Mouse (Mus musculus) MEL (cell line): ENCODE measurements around the gene Zcchc24. TPM values are rescaled to one million over a fixed set of nuclear protein-coding genes. Genes with fewer than 3 reads are reported as not detected.
A peak's percentile ranks its signal among the peaks of the same experiment; 100 is the strongest.

Experiments
- DNase-seq: peaks from one replicate; pipeline ENCODE4 v3.0.0; 2011; ENCODE audit warnings: low read depth, low spot score
- H3K27ac ChIP-seq: 2 replicates; pipeline ENCODE4 v1.5.1; 2012; ENCODE audit warnings: low read depth, mild to moderate bottlenecking, control low read depth, low read length, moderate library complexity; ENCODE audit not compliant: control insufficient read depth
- H3K27me3 ChIP-seq, 2 experiments: fragments of 150-350 bp in 1 of 2; sonication (generic) in 1 of 2; 2 replicates each; pipeline ENCODE4 v1.6.1; 2012; ENCODE audit warnings: low read length in 2 of 2, mild to moderate bottlenecking in 2 of 2, improper control_type of control experiment in 1 of 2, moderate library complexity in 1 of 2; ENCODE audit not compliant: insufficient read depth in 2 of 2, control insufficient read depth in 1 of 2
- H3K36me3 ChIP-seq, 2 experiments: 2 replicates each; pipeline ENCODE4 v1.6.1; 2012 to 2014; ENCODE audit warnings: low read length in 2 of 2, improper control_type of control experiment in 1 of 2, inconsistent platforms in 1 of 2, mild to moderate bottlenecking in 1 of 2; ENCODE audit not compliant: insufficient read depth in 2 of 2, control insufficient read depth in 1 of 2
- H3K4me1 ChIP-seq, 2 experiments: fragments of 150-350 bp in 1 of 2; sonication (generic) in 1 of 2; 2 replicates each; pipeline ENCODE4 v1.6.1; 2012; ENCODE audit warnings: low read length in 2 of 2, improper control_type of control experiment in 1 of 2, mild to moderate bottlenecking in 1 of 2; ENCODE audit not compliant: insufficient read depth in 2 of 2, control insufficient read depth in 1 of 2
- H3K4me3 ChIP-seq, 2 experiments: fragments of 150-350 bp in 1 of 2; sonication (generic) in 1 of 2; 2 replicates each; pipeline ENCODE4 v1.5.1; 2012; ENCODE audit warnings: low read depth in 2 of 2, low read length in 2 of 2, mild to moderate bottlenecking in 2 of 2, moderate library complexity in 2 of 2, control low read depth in 1 of 2, improper control_type of control experiment in 1 of 2; ENCODE audit not compliant: control insufficient read depth in 1 of 2, insufficient read depth in 1 of 2
- H3K79me2 ChIP-seq: 2 replicates; pipeline ENCODE4 v1.6.1; 2012; ENCODE audit warnings: mild to moderate bottlenecking, low read length, moderate library complexity; ENCODE audit not compliant: control insufficient read depth, poor library complexity, insufficient read depth
- H3K9ac ChIP-seq: 2 replicates; pipeline ENCODE4 v1.6.1; 2012; ENCODE audit warnings: low read depth, mild to moderate bottlenecking, control low read depth, low read length, moderate library complexity; ENCODE audit not compliant: control insufficient read depth, poor library complexity, severe bottlenecking
- H3K9me3 ChIP-seq: fragments of 150-350 bp; sonication (generic); replicated peaks from 2 replicates; pipeline ENCODE4 v1.6.1; 2012; ENCODE audit warnings: mild to moderate bottlenecking, low read length, improper control_type of control experiment, moderate library complexity; ENCODE audit not compliant: insufficient read depth
- BHLHE40 ChIP-seq: IDR thresholded peaks from 2 replicates; pipeline ENCODE4 v1.6.1; 2012; ENCODE audit warnings: low read depth, mild to moderate bottlenecking, inconsistent platforms, low read length, improper control_type of control experiment, borderline replicate concordance
- E2F4 ChIP-seq: IDR thresholded peaks from 2 replicates; pipeline ENCODE4 v1.6.1; 2011; ENCODE audit warnings: low read depth, low read length, improper control_type of control experiment, borderline replicate concordance
- ELF1 ChIP-seq: IDR thresholded peaks from 2 replicates; pipeline ENCODE4 v1.6.1; 2014; ENCODE audit warnings: low read depth, mild to moderate bottlenecking, inconsistent platforms, low read length, improper control_type of control experiment, moderate library complexity
- EP300 ChIP-seq, 2 experiments: IDR thresholded peaks; 2 replicates each; pipeline ENCODE4 v1.6.1; 2011; ENCODE audit warnings: improper control_type of control experiment in 2 of 2, low read length in 2 of 2, low read depth in 1 of 2, mild to moderate bottlenecking in 1 of 2
- ETS1 ChIP-seq: IDR thresholded peaks from 2 replicates; pipeline ENCODE4 v1.6.1; 2012; ENCODE audit warnings: low read depth, mild to moderate bottlenecking, inconsistent platforms, low read length, improper control_type of control experiment, moderate library complexity
- HCFC1 ChIP-seq: IDR thresholded peaks from 2 replicates; pipeline ENCODE4 v1.6.1; 2012; ENCODE audit warnings: low read depth, mild to moderate bottlenecking, inconsistent platforms, low read length, improper control_type of control experiment, moderate library complexity
- JUND ChIP-seq: IDR thresholded peaks from 2 replicates; pipeline ENCODE4 v1.6.1; 2011; ENCODE audit warnings: low read depth, mild to moderate bottlenecking, improper control_type of control experiment, low read length
- MAFK ChIP-seq: IDR thresholded peaks from 2 replicates; pipeline ENCODE4 v1.6.1; 2011; ENCODE audit warnings: low read depth, mild to moderate bottlenecking, low read length, improper control_type of control experiment, borderline replicate concordance
- MAX ChIP-seq: IDR thresholded peaks from 2 replicates; pipeline ENCODE4 v1.6.1; 2011; ENCODE audit warnings: low read length, improper control_type of control experiment
- MAZ ChIP-seq: IDR thresholded peaks from 2 replicates; pipeline ENCODE4 v1.6.1; 2012; ENCODE audit warnings: low read depth, mild to moderate bottlenecking, inconsistent platforms, low read length, improper control_type of control experiment
- MEF2A ChIP-seq: IDR thresholded peaks from 2 replicates; pipeline ENCODE4 v1.6.1; 2014; ENCODE audit warnings: low read depth, mild to moderate bottlenecking, inconsistent platforms, low read length, improper control_type of control experiment; ENCODE audit not compliant: poor library complexity, insufficient replicate concordance, severe bottlenecking; ENCODE audit errors: extremely low read depth
- MXI1 ChIP-seq: IDR thresholded peaks from 2 replicates; pipeline ENCODE4 v1.6.1; 2011; ENCODE audit warnings: mild to moderate bottlenecking, low read depth, low read length, improper control_type of control experiment
- MYB ChIP-seq: IDR thresholded peaks from 2 replicates; pipeline ENCODE4 v1.6.1; 2011; ENCODE audit warnings: mild to moderate bottlenecking, low read depth, low read length, improper control_type of control experiment
- NELFE ChIP-seq: IDR thresholded peaks from 2 replicates; pipeline ENCODE4 v1.6.1; 2011; ENCODE audit warnings: low read depth, low read length, improper control_type of control experiment
- NRF1 ChIP-seq: IDR thresholded peaks from 2 replicates; pipeline ENCODE4 v1.6.1; 2014; ENCODE audit warnings: low read depth, mild to moderate bottlenecking, inconsistent platforms, low read length, improper control_type of control experiment, moderate library complexity; ENCODE audit not compliant: poor library complexity, insufficient read depth, severe bottlenecking
- POLR2A ChIP-seq, 2 experiments: IDR thresholded peaks; 2 replicates each; pipeline ENCODE4 v1.6.1; 2011 to 2012; ENCODE audit warnings: low read length in 2 of 2, mild to moderate bottlenecking in 2 of 2, control low read depth in 1 of 2, improper control_type of control experiment in 1 of 2, low read depth in 1 of 2, moderate library complexity in 1 of 2; ENCODE audit not compliant: control insufficient read depth in 1 of 2, insufficient read depth in 1 of 2, poor library complexity in 1 of 2
- POLR2AphosphoS2 ChIP-seq: IDR thresholded peaks from 2 replicates; pipeline ENCODE4 v1.6.1; 2011; ENCODE audit warnings: low read length, improper control_type of control experiment
- POLR2AphosphoS5 ChIP-seq: IDR thresholded peaks from 2 replicates; pipeline ENCODE4 v1.6.1; 2012; ENCODE audit warnings: low read depth, borderline replicate concordance, mild to moderate bottlenecking, inconsistent platforms, low read length, moderate library complexity, mixed read lengths
- RCOR1 ChIP-seq: IDR thresholded peaks from 2 replicates; pipeline ENCODE4 v1.6.1; 2012; ENCODE audit warnings: low read depth, mild to moderate bottlenecking, inconsistent platforms, low read length, improper control_type of control experiment
- SIN3A ChIP-seq: IDR thresholded peaks from 2 replicates; pipeline ENCODE4 v1.6.1; 2012; ENCODE audit warnings: low read length, improper control_type of control experiment, inconsistent platforms
- SMC3 ChIP-seq: IDR thresholded peaks from 2 replicates; pipeline ENCODE4 v1.6.1; 2011; ENCODE audit warnings: low read depth, low read length, improper control_type of control experiment
- TAL1 ChIP-seq: IDR thresholded peaks from 2 replicates; pipeline ENCODE4 v1.6.1; 2012; ENCODE audit warnings: mild to moderate bottlenecking, inconsistent platforms, low read length, moderate library complexity, mixed read lengths
- TBP ChIP-seq: IDR thresholded peaks from 2 replicates; pipeline ENCODE4 v1.8.0; 2011; ENCODE audit warnings: low read depth, low read length, improper control_type of control experiment
- TCF12 ChIP-seq: IDR thresholded peaks from 2 replicates; pipeline ENCODE4 v1.6.1; 2014; ENCODE audit warnings: low read depth, mild to moderate bottlenecking, inconsistent platforms, low read length, improper control_type of control experiment, moderate library complexity
- USF1 ChIP-seq: IDR thresholded peaks from 2 replicates; pipeline ENCODE4 v1.6.1; 2014; ENCODE audit warnings: low read depth, mild to moderate bottlenecking, inconsistent platforms, low read length, improper control_type of control experiment, moderate library complexity
- USF2 ChIP-seq, 2 experiments: IDR thresholded peaks; 2 replicates each; pipeline ENCODE4 v1.6.1; 2011 to 2012; ENCODE audit warnings: improper control_type of control experiment in 2 of 2, low read length in 2 of 2, borderline replicate concordance in 1 of 2, inconsistent platforms in 1 of 2, low read depth in 1 of 2, mild to moderate bottlenecking in 1 of 2; ENCODE audit not compliant: insufficient read depth in 1 of 2
- ZKSCAN1 ChIP-seq: IDR thresholded peaks from 2 replicates; pipeline ENCODE4 v1.6.1; 2012; ENCODE audit warnings: low read depth, mild to moderate bottlenecking, inconsistent platforms, low read length, improper control_type of control experiment, moderate library complexity
- ZMIZ1 ChIP-seq: IDR thresholded peaks from 2 replicates; pipeline ENCODE4 v1.6.1; 2012; ENCODE audit warnings: low read depth, mild to moderate bottlenecking, inconsistent platforms, low read length, improper control_type of control experiment, moderate library complexity
- ZNF384 ChIP-seq: IDR thresholded peaks from 2 replicates; pipeline ENCODE4 v1.6.1; 2012; ENCODE audit warnings: low read depth, mild to moderate bottlenecking, inconsistent platforms, low read length, improper control_type of control experiment
- polyA plus RNA-seq, 2 experiments: library from polyadenylated mRNA; stranded (reverse) in 1 of 2; unstranded in 1 of 2; fragments of >175 nt in 1 of 2; fragments of >200 nt in 1 of 2; gene quantifications; 2 replicates each; pipeline versions ENCODE4 v1.2.1 to v1.2.4; 2012; ENCODE audit warnings: low replicate concordance in 2 of 2, low read depth in 1 of 2; ENCODE audit not compliant: insufficient read length in 2 of 2, insufficient read depth in 1 of 2, missing spikeins in 1 of 2
- total RNA-seq: library from RNA; depleted of rRNA; stranded (reverse); fragments of 300-350 nt; gene quantifications from 2 replicates; pipeline ENCODE4 v1.2.3, GENCODE M21; 2012

The Zcchc24 gene
- total and polyA plus RNA-seq, 3 experiments = 2.3 to 8.7 TPM; not detected in 1

GRCm38 (mm10) chr14:25696356-25696755, 72.5 kb downstream of the Zcchc24 start:
- Histone ChIP-seq H3K4me1 (peaks cover 3 to 18% of the 10 kb centered on the region in 2 experiments; a peak in 3 of 4 replicates), H3K9me3 (no peaks in the 10 kb centered on the region), H3K9ac (no peak overlapping the region), H3K36me3 (peaks cover 0 to 9% of the 10 kb centered on the region in 2 experiments; a peak in 2 of 4 replicates), H3K79me2 (peaks cover 20% of the 10 kb centered on the region), H3K4me3 (no peak overlapping the region), H3K27ac (no peak overlapping the region), H3K27me3 (no peaks in the 10 kb centered on the region)
- TF ChIP-seq BHLHE40 = no peak
- TF ChIP-seq MAX = no peak
- no peak for TF ChIP-seq USF1
- no peak for TF ChIP-seq MXI1
- TF ChIP-seq MAFK = no peak
- no peak for TF ChIP-seq ZMIZ1
- TF ChIP-seq RCOR1 = no peak
- no peak for TF ChIP-seq TAL1
- TF ChIP-seq MAZ = no peak
- no peak for TF ChIP-seq SIN3A
- no peak for TF ChIP-seq USF2 (IDR thresholded peaks at IDR 0.05; ENCODE audit: borderline replicate concordance in 1 of 2, insufficient read depth in 1 of 2, low read depth in 1 of 2, low read length in 2 of 2)
- TF ChIP-seq NRF1 = no peak
- DNase-seq = no peak

DNA sequence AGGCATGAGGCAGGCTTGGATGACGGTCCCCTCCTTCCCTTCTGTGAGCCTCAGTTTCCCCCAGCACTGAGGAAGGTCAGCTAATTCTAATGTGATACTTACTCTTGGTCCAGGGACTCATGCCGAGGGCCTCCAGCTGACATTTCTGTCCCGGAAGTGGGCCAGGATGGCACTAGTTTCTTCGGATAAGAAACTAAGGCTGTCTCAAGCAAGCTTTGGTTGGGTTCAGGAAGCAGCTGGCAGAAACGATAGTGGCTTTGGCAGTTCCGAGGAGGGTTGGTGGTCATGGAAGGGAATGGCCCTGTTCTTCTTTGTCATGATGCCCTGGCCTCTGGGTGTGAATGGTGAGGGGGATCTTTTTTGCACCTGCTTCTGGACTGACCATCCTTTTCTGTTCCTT, 73.8 kb downstream of the Zcchc24 start:
- peak overlapping the region; percentile 33 for H3K27ac ChIP-seq
- no peak for TF ChIP-seq BHLHE40
- no peak for TF ChIP-seq POLR2AphosphoS2
- TF ChIP-seq SIN3A = no peak; the same call in 1 of the 2 replicates
- no peak for TF ChIP-seq HCFC1
- TF ChIP-seq ELF1 = peak; percentile 70
- TF ChIP-seq USF1 = no peak
- peak; percentile 83 for TF ChIP-seq ETS1
- TF ChIP-seq SMC3 = no peak
- peak; percentile 80 for TF ChIP-seq TCF12
- no peak for TF ChIP-seq E2F4
- no peak for TF ChIP-seq USF2 (IDR thresholded peaks at IDR 0.05; ENCODE audit: borderline replicate concordance in 1 of 2, insufficient read depth in 1 of 2, low read depth in 1 of 2, low read length in 2 of 2)
- TF ChIP-seq MEF2A = no peak
- TF ChIP-seq MYB = no peak; the same call in 1 of the 2 replicates
- TF ChIP-seq MXI1 = no peak; the same call in 1 of the 2 replicates
- TF ChIP-seq NRF1 = no peak
- no peak for TF ChIP-seq NELFE
- TF ChIP-seq POLR2A (IDR thresholded peaks at IDR 0.05; ENCODE audit: control insufficient read depth in 1 of 2, insufficient read depth in 1 of 2, low read depth in 1 of 2, low read length in 2 of 2, poor library complexity in 1 of 2) = no peak
- TF ChIP-seq TBP = 0 out of 2 replicates have a peak, but pooled peaks have one; percentile 16
- TF ChIP-seq EP300 (IDR thresholded peaks at IDR 0.05; ENCODE audit: low read depth in 1 of 2, low read length in 2 of 2) = peak; percentile 78 to 82
- no peak for TF ChIP-seq JUND
- TF ChIP-seq ZKSCAN1 = no peak
- TF ChIP-seq MAFK = no peak
- TF ChIP-seq TAL1 = peak; percentile 91
- no peak for TF ChIP-seq ZNF384
- TF ChIP-seq POLR2AphosphoS5 = no peak

More for the DNA sequence above, 73.8 kb downstream of the Zcchc24 start:
- peak; percentile 74 for DNase-seq
- peaks cover 3 to 18% of the 10 kb centered on the region in 2 experiments; a peak in 3 of 4 replicates for H3K4me1 ChIP-seq
- peak overlapping the region; percentile 94 for H3K9ac ChIP-seq
- H3K27me3 ChIP-seq = no peaks in the 10 kb centered on the region
- H3K36me3 ChIP-seq = peaks cover 0 to 9% of the 10 kb centered on the region in 2 experiments; a peak in 2 of 4 replicates
- H3K4me3 ChIP-seq = peak overlapping the region; percentile 66 to 74
- peaks cover 20% of the 10 kb centered on the region for H3K79me2 ChIP-seq
- no peaks in the 10 kb centered on the region for H3K9me3 ChIP-seq
